Mouse (Mus musculus): ENCODE data around the gene Gm49369.
A peak's percentile ranks its signal among the peaks of the same experiment; 100 is the strongest.

The Gm49369 gene

DNA sequence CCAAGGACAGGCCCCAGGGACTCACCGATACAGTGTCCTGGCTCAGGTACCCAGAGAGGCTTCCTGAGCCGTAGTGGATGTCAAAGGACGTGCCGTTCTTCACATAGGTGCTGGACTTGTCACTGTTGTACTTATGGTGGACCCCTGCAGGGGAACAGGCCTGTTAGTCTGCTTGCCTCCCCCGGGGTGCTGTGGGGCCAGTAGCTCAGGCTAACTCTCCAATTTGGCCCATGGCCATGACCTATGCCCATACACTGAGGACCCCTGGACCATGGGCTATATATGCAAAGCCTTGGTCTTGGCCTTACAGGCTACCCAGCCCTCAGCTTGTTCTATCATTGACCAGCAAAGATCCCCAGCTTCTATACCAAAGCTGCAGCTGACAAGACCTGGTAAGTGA is at the start of gene Gm49369:
Gene Gm49369, minus strand, starts transcription at position 101 of the 400 bp plus-strand sequence.
- no peak for DNase-seq (ENCODE audit: low read depth, low spot score)

DNA sequence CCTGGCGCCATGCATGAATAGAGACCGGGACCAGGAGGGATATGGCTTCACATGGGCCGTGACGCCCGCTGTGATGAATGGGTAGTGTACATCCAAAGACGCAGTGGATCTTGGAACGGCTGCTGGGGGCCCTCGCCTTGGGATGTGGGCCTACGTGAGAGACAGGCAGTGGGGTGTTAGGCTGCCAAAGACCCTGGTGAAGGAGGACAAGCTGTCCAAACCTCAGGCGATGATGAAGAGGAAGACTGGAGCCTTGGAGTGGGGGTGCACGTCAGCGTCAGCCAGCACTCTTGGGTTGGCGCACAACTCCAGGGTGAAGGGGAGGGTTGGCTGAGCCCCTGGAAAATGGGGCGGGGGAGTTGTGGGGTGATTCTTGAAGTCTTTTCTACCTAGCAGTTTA is 48.6 kb upstream of the Gm49369 start:
- no peak for DNase-seq (ENCODE audit: low read depth, low spot score)

- no peak for DNase-seq (ENCODE audit: low read depth, low spot score)
These were observed 47.8 kb upstream of the Gm49369 start for GRCm38 (mm10) chr7:142430160-142430678.

- DNase-seq (ENCODE audit: low read depth, low spot score): peak; percentile 84
These were observed 45.7 kb upstream of the Gm49369 start for GRCm38 (mm10) chr7:142428213-142428612.

DNA sequence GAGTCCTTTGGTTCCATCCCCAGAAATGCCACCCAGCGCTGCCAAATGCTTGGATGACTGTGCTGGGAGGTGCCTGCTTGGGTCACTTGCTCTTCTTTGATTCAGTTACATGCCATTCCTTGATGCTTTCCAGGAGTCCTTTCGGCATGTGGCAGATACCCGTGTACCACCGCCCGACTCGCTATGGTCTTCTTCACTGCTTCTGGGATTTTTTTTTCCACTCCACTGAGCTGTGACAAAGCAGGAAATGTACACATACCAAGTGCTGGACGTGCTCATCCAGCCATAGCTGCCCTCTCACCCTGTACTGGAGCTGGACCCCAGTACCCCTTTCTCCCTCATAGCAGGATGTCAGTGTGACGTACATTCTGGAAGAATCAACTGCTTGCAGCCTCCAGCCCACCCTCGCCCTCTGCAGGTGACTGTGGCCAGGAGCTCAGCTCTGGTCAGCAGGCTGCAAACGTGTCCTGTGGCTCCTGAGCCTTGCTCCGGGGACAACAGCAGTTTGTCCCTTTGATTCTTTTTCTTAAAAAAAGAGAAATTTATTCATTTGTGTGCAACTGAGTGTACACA is 43.3 kb upstream of the Gm49369 start:
- no peak for DNase-seq (ENCODE audit: low read depth, low spot score)

DNA sequence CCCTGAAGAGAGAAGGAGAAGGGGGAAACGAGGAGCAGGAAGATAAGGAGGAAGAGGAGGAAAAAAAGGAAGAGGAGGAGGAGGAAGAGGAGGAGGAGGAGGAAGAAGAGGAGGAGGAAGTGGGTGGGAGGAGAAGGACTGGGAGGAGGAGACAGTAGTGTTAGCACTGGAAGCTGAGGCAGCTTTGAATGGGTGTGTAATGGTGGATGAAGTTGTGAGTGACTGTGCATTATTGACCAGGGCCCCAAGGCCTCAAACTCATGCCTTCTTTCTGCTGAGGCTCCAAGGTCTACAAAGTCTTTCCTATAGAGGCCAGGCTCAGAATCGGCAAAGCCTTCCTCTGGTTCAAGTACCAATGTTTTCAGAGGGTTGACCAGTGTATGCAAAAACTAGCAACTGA is 39.4 kb upstream of the Gm49369 start:
- DNase-seq (ENCODE audit: low read depth, low spot score): no peak

GRCm38 (mm10) chr7:142419887-142420286 is 37.4 kb upstream of the Gm49369 start:
- DNase-seq (ENCODE audit: low read depth, low spot score): no peak

GRCm38 (mm10) chr7:142418679-142419078 is 36.2 kb upstream of the Gm49369 start:
- peak; percentile 46 for DNase-seq (ENCODE audit: low read depth, low spot score)

DNA sequence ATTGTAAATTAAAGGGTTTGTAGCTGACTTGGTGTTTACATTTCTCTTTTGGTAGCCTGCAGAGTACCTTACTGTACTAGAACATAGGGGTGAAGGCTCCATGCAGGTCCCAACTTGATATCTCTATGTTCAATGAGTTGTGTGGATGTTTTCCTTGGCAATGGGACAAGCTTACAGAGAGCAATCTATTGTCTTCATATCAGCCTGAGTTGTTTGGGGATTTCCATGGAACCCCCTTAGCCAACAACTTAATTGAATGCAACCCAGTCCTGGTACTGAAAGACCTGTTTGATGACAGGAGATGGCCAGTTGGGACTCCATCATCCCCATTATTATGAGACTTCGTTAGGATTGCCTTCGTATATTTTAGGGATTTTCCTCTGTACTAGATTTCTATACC is 35.6 kb upstream of the Gm49369 start:
- no peak for DNase-seq (ENCODE audit: low read depth, low spot score)

GRCm38 (mm10) chr7:142416225-142416624 is 33.8 kb upstream of the Gm49369 start:
- DNase-seq (ENCODE audit: low read depth, low spot score): no peak

DNA sequence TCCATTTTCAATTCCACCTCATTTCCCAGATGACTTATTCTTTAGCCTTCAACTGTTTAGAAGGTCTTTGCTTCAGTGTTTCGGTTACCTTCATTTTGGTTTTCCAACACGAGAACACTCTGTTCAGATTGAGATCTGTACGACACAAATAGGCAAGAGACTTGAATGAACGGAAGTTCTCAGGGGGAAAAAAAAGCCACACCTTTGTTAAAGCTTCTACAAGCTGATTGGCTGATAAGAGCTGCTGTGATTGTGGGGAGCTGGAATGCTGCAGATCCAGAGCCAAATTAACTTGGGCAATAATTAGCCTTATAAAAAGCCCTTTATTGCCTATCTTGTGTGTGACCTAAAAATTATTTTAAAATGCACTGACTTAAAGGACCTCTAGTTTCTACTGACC is 32.8 kb upstream of the Gm49369 start:
- no peak for DNase-seq (ENCODE audit: low read depth, low spot score)

DNA sequence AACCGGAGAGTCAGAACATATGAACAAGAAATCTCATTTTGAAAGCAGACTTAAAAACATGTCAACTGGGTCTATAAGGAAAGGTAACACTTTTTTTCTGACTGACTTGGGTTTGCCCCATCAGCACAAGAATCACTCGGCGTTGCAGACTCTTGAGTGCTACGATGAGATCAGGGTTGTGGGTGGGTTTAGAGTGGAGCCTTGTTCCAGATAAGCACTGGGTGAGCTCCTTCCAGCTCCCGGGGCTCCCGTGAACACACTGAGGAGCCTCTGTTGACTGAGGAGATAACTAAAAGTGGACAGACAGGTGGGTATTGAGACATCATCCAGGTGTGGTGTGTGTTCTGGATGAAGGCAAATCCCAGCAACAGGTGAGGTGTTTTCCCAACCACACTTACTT is 30.8 kb upstream of the Gm49369 start:
- DNase-seq (ENCODE audit: low read depth, low spot score): no peak

- DNase-seq (ENCODE audit: low read depth, low spot score): no peak
These were observed 27.1 kb upstream of the Gm49369 start for GRCm38 (mm10) chr7:142409603-142410002.

DNA sequence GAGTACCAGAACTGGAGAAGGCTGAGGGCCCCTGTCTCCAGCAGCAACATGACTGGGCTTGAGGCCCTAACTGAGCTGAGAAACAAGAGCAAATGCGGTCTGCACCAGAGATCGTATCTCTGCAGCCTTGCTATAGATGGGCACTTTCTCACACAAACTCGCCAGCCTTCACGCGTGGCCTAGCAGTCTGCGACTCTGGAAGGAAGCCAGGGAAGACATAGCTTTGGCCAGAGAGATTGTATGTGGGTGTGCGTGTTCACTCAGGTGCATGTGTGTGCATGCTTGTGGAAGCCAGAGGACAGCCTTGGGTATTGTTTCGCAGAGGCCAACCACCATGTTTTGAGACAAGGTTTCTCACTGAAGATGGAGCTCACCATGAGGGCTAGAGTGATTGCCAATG is 26.2 kb upstream of the Gm49369 start:
- no peak for DNase-seq (ENCODE audit: low read depth, low spot score)

DNA sequence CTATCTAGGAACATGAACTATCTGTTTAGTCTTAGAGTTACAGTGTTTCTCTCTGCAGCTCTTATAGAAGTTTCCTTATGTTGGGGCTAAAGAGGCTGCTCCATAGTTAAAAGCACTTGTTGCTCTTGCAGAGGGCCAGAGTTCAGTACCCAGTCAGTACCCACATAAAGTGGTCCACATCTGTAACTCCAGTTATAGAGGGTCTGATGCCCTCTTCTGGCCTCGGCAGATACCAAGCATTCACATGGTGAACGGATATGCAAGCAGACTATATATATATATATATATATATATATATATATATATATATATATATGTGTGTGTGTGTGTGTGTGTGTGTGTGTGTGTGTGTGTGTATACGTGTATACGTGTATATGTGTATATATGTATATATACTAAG is 25.5 kb upstream of the Gm49369 start:
- DNase-seq (ENCODE audit: low read depth, low spot score): no peak

GRCm38 (mm10) chr7:142405134-142405533 is 22.7 kb upstream of the Gm49369 start:
- DNase-seq (ENCODE audit: low read depth, low spot score): peak; percentile 85

DNA sequence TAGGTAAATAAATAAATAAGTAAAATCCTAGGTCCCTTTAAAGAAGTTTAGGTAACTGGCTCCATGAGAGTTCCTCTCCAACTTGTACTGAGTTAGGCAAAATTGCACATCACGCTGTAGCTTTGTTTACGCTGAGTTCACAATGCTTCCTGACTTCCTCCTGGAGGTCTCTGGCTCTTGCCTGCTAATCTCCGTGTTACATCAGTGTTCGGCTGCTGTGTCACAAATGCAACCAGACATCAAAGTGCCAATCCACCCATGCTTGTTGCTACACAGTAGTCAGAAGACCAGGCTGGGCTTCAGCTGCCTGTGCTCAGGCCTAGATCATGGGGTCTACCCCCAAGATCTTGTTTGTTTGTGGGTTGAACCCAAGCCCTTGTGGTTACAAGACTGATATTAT is 21.1 kb upstream of the Gm49369 start:
- DNase-seq (ENCODE audit: low read depth, low spot score): no peak

- DNase-seq (ENCODE audit: low read depth, low spot score): peak; percentile 44
These were observed 18.3 kb upstream of the Gm49369 start for GRCm38 (mm10) chr7:142400750-142401142.

DNA sequence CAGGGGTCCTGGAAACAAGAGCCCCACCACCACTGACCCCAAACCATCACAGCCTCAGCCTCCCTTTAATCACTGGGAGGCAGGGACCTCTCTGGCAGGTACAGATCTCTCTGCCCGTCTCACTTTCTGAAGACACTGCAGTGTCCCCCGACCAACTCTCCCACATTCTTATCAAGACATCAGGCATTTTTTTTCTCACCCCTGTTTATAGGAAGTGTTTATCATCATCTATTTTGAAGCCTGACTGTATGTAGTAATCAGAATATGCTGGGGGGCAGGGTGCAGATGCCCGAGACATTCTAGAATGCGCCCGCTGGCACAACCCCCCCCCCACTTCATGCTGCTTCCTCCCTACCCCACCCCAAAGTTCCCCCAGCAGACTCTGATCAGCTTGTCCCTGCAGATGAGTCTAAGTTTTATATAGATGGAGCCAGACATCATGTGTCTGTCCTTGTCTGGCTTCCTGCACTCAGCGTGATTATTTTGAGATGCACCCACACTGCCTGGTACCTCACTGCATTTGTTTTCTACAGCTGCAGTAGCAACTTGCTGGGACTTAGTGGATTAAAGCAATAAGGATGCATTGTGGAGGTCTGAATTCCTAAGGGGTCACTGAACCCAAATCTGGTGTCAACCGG is 17.8 kb upstream of the Gm49369 start:
- no peak for DNase-seq (ENCODE audit: low read depth, low spot score)

GRCm38 (mm10) chr7:142399250-142399649 is 16.8 kb upstream of the Gm49369 start:
- no peak for DNase-seq (ENCODE audit: low read depth, low spot score)

GRCm38 (mm10) chr7:142398052-142398451 is 15.6 kb upstream of the Gm49369 start:
- no peak for DNase-seq (ENCODE audit: low read depth, low spot score)

DNA sequence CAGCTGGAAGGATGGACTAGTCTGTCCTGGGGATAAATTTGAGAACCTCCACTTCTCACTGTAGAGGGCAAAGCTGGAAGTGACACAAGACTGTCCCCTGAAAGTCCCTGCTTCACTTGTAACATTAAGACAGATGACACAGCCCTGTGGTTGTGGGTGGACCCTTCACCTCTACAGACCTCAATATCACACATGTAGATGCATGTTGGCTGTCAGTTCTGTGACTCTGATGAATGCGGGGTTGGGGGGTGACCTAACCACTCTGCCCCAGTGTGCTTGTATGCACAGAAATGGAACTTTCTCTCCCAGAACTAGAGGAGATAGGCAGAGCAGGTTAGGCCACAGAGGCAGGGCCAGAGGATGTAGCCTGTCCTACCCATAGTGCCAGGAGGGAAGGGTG is 14.1 kb upstream of the Gm49369 start:
- no peak for DNase-seq (ENCODE audit: low read depth, low spot score)

DNA sequence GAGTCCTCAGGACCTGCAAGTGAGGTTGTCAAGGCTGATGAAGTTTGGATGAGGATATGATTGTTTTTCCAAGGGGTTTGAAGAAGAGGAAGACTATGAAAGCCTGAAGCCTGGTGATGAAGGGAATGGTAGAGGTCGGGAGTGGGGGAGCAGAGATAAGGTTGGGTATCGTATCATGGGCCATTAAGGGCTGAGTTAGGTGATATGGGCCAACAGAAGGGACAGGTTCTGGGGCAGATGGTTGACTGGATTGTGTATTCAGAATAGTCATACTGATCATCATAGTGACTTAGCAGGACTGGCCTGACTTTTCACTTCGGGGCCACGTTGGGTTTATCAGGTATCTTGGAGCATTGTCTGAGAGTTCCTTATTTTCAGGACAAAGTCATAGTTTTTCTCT is 13.0 kb upstream of the Gm49369 start:
- no peak for DNase-seq (ENCODE audit: low read depth, low spot score)
